Mouse (Mus musculus) heart, embryonic 16.5 days (tissue): ENCODE data around the gene Lyrm9. TPM values are rescaled to one million over a fixed set of nuclear protein-coding genes. Genes with fewer than 3 reads are reported as not detected.

Experiments used
- ATAC-seq: fragments of 200-750 bp; cut with Nextera tagmentation; replicated peaks from 2 replicates; pipeline ENCODE4 v1.8.0; 2017; ENCODE audit warnings: moderate number of reproducible peaks; ENCODE audit not compliant: insufficient read depth, low FRiP score; ENCODE audit errors: extremely low read depth
- H3K27ac ChIP-seq: fragments of 300-500 bp; sonication (generic); 2 replicates; pipeline ENCODE4 v1.5.1; 2014; ENCODE audit warnings: mild to moderate bottlenecking, low read length, control low read depth, moderate library complexity
- H3K27me3 ChIP-seq: fragments of 300-500 bp; sonication (generic); 2 replicates; pipeline ENCODE4 v1.6.1; 2014; ENCODE audit warnings: low read length, mixed read lengths; ENCODE audit not compliant: control insufficient read depth, insufficient read depth
- H3K36me3 ChIP-seq: fragments of 300-500 bp; sonication (generic); 2 replicates; pipeline ENCODE4 v1.6.1; 2014; ENCODE audit not compliant: control insufficient read depth, insufficient read depth
- H3K4me1 ChIP-seq: fragments of 300-500 bp; sonication (generic); 2 replicates; pipeline ENCODE4 v1.6.1; 2014; ENCODE audit warnings: low read length, mixed read lengths; ENCODE audit not compliant: control insufficient read depth, insufficient read depth
- H3K4me2 ChIP-seq: fragments of 300-500 bp; sonication (generic); 2 replicates; pipeline ENCODE4 v1.6.1; 2014; ENCODE audit warnings: low read depth, mild to moderate bottlenecking, control low read depth, low read length
- H3K4me3 ChIP-seq: fragments of 300-500 bp; sonication (generic); 2 replicates; pipeline ENCODE4 v1.5.1; 2014; ENCODE audit warnings: mild to moderate bottlenecking, control low read depth, low read length
- H3K9ac ChIP-seq: fragments of 300-500 bp; sonication (generic); 2 replicates; pipeline ENCODE4 v1.6.1; 2014; ENCODE audit warnings: low read length, control low read depth
- H3K9me3 ChIP-seq: fragments of 300-500 bp; sonication (generic); replicated peaks from 2 replicates; pipeline ENCODE4 v1.6.1; 2016; ENCODE audit warnings: low read length; ENCODE audit not compliant: control insufficient read depth
- WGBS: fragments of 180-500 bp; shearing (Covaris S2); extraction: QIAGEN DNeasy Blood & Tissue Kit; methylation state at CpG from one replicate; pipeline ENCODE4 v1.1.7; 2014; 5-methylcytosine and 5-hydroxymethylcytosine counted together
- polyA plus RNA-seq: library from polyadenylated mRNA; unstranded; fragments of >200 nt; fragmentation: Nextera tagmentation; extraction: Ambion mirVana; gene quantifications from 2 replicates; pipeline ENCODE4 v1.2.1, GENCODE M21; 2015

Gene Lyrm9
- polyA plus RNA-seq, 1 experiment from 2014 or later: 36.6 TPM

- H3K4me2 ChIP-seq: no peak overlapping the region
- no peak for ATAC-seq
- H3K4me3 ChIP-seq: no peak overlapping the region
- 0 out of 2 replicates have a peak, but pooled peaks cover 3% of the 10 kb centered on the region for H3K9me3 ChIP-seq
- no peaks in the 10 kb centered on the region for H3K4me1 ChIP-seq
- no peak overlapping the region for H3K27ac ChIP-seq
- peaks cover 10% of the 10 kb centered on the region for H3K36me3 ChIP-seq
- no peak overlapping the region for H3K9ac ChIP-seq
- WGBS: 65% methylated on average over 14 of the region's 14 CpGs
- H3K27me3 ChIP-seq: no peaks in the 10 kb centered on the region
These were observed 13.1 kb downstream of the Lyrm9 start for GRCm38 (mm10) chr11:78839491-78839890.

GRCm38 (mm10) chr11:78840141-78840540 is 13.8 kb downstream of the Lyrm9 start:
- Histone ChIP-seq H3K9ac (no peak overlapping the region), H3K9me3 (0 out of 2 replicates have a peak, but pooled peaks cover 3% of the 10 kb centered on the region), H3K27me3 (no peaks in the 10 kb centered on the region), H3K4me2 (no peak overlapping the region), H3K27ac (no peak overlapping the region), H3K4me3 (no peak overlapping the region), H3K36me3 (peaks cover 10% of the 10 kb centered on the region), H3K4me1 (no peaks in the 10 kb centered on the region)
- no peak for ATAC-seq
- WGBS: 66% methylated on average over 5 of the region's 5 CpGs

- Histone ChIP-seq H3K36me3 (peaks cover 10% of the 10 kb centered on the region), H3K4me2 (no peak overlapping the region), H3K9ac (no peak overlapping the region), H3K27me3 (no peaks in the 10 kb centered on the region), H3K4me3 (no peak overlapping the region), H3K9me3 (0 out of 2 replicates have a peak, but pooled peaks cover 3% of the 10 kb centered on the region), H3K27ac (no peak overlapping the region), H3K4me1 (no peaks in the 10 kb centered on the region)
- 90% methylated on average over 8 of the region's 8 CpGs for WGBS
- no peak for ATAC-seq
These were observed 15.6 kb downstream of the Lyrm9 start for GRCm38 (mm10) chr11:78841987-78842386.

- no peaks in the 10 kb centered on the region for H3K27me3 ChIP-seq
- 88% methylated on average over 4 of the region's 4 CpGs for WGBS
- ATAC-seq: no peak
- H3K9me3 ChIP-seq: no peaks in the 10 kb centered on the region
- H3K4me2 ChIP-seq: no peak overlapping the region
- H3K4me1 ChIP-seq: no peaks in the 10 kb centered on the region
- no peak overlapping the region for H3K4me3 ChIP-seq
- no peak overlapping the region for H3K9ac ChIP-seq
- no peaks in the 10 kb centered on the region for H3K36me3 ChIP-seq
- H3K27ac ChIP-seq: no peak overlapping the region
These were observed 20.2 kb downstream of the Lyrm9 start for GRCm38 (mm10) chr11:78846620-78847019.

GRCm38 (mm10) chr11:78847884-78848848 is 21.8 kb downstream of the Lyrm9 start:
- no peak overlapping the region for H3K4me2 ChIP-seq
- WGBS: 50% methylated on average over 7 of the region's 7 CpGs
- no peaks in the 10 kb centered on the region for H3K4me1 ChIP-seq
- H3K27me3 ChIP-seq: no peaks in the 10 kb centered on the region
- H3K4me3 ChIP-seq: no peak overlapping the region
- H3K9me3 ChIP-seq: no peaks in the 10 kb centered on the region
- H3K9ac ChIP-seq: no peak overlapping the region
- no peaks in the 10 kb centered on the region for H3K36me3 ChIP-seq
- ATAC-seq: no peak
- no peak overlapping the region for H3K27ac ChIP-seq

- H3K4me2 ChIP-seq: no peak overlapping the region
- no peak overlapping the region for H3K27ac ChIP-seq
- H3K27me3 ChIP-seq: no peaks in the 10 kb centered on the region
- H3K4me3 ChIP-seq: no peak overlapping the region
- WGBS: 91% methylated on average over 3 of the region's 3 CpGs
- no peaks in the 10 kb centered on the region for H3K36me3 ChIP-seq
- H3K9ac ChIP-seq: no peak overlapping the region
- H3K9me3 ChIP-seq: no peaks in the 10 kb centered on the region
- ATAC-seq: no peak
- no peaks in the 10 kb centered on the region for H3K4me1 ChIP-seq
These were observed 23.5 kb downstream of the Lyrm9 start for GRCm38 (mm10) chr11:78849859-78850258.

GRCm38 (mm10) chr11:78851216-78851870 is 25.0 kb downstream of the Lyrm9 start:
- H3K9me3 ChIP-seq: no peaks in the 10 kb centered on the region
- H3K27me3 ChIP-seq: no peaks in the 10 kb centered on the region
- peak overlapping the region; percentile 15 for H3K27ac ChIP-seq
- no peak overlapping the region for H3K4me3 ChIP-seq
- no peaks in the 10 kb centered on the region for H3K4me1 ChIP-seq
- no peak overlapping the region for H3K9ac ChIP-seq
- H3K36me3 ChIP-seq: no peaks in the 10 kb centered on the region
- 36% methylated on average over 9 of the region's 9 CpGs for WGBS
- H3K4me2 ChIP-seq: no peak overlapping the region
- peak; percentile 42; the same call in 1 of the 2 replicates for ATAC-seq

- 63% methylated on average over 6 of the region's 6 CpGs for WGBS
- H3K4me1 ChIP-seq: no peaks in the 10 kb centered on the region
- H3K9ac ChIP-seq: no peak overlapping the region
- no peaks in the 10 kb centered on the region for H3K9me3 ChIP-seq
- H3K36me3 ChIP-seq: no peaks in the 10 kb centered on the region
- peak; percentile 45 for ATAC-seq
- no peaks in the 10 kb centered on the region for H3K27me3 ChIP-seq
- H3K27ac ChIP-seq: peak overlapping the region; percentile 15
- H3K4me2 ChIP-seq: no peak overlapping the region
- H3K4me3 ChIP-seq: no peak overlapping the region
These were observed 25.5 kb downstream of the Lyrm9 start for GRCm38 (mm10) chr11:78851871-78852265.

- H3K9me3 ChIP-seq: no peaks in the 10 kb centered on the region
- H3K27me3 ChIP-seq: no peaks in the 10 kb centered on the region
- H3K36me3 ChIP-seq: no peaks in the 10 kb centered on the region
- no peak overlapping the region for H3K4me3 ChIP-seq
- H3K4me1 ChIP-seq: no peaks in the 10 kb centered on the region
- H3K27ac ChIP-seq: no peak overlapping the region
- no peak overlapping the region for H3K9ac ChIP-seq
- WGBS: 73% methylated on average over 11 of the region's 11 CpGs
- H3K4me2 ChIP-seq: no peak overlapping the region
- no peak for ATAC-seq
These were observed 26.1 kb downstream of the Lyrm9 start for GRCm38 (mm10) chr11:78852529-78852928.
